Mouse (Mus musculus): ENCODE data around the gene Brap. TPM values are rescaled to one million over a fixed set of nuclear protein-coding genes. Genes with fewer than 3 reads are reported as not detected.
"Not testable (repeated sequence)": the region's sequence is repeated elsewhere in the genome, so short reads cannot be mapped to it uniquely, and the experiment has no call there.

Brap gene
- 10 to 100 TPM; 64.5 to 69.5 TPM for total RNA-seq (2021)

DNA sequence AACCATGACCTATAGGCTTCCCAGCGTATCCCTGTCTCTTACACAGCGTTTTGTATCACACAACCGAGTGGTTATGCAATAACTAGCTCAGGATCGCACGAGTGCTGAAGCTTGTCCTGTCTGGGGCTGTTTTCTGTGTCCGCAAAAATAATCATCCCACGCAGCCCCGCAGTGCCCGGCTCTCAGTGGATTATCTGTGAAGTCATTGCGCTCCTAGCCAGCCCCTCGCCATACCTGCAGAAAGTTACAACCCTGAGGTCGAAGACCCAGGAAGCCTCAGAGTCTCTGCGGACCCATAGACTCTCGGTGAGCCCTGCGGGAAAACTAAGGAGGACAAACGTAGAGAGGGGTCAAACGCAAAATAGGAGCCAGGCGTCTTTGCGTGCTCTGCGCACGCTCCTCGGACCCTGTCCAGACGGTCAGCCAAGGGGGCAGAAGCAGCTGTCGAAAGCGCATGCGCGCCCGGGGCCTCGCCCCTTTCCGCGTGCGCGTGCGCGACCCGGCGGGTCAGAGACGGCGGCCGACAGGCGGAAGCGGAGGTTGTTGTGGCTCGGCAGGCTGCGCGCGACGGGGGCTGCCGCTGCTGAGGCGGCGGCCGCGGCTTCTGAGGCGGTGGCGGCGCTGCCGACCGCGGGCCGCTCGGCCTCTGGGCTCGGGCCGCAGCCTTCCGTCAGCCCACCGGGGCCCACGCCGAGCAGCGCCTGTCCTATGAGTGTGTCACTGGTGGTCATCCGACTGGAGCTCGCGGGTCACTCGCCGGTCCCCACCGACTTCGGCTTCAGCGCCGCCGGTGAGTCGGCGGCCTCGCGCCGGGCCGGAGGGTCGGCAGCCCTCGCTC, at the start of gene Brap, which contains the start of gene Acad10:
Gene Brap (plus strand): TSS at position 505 of the 838 bp plus-strand sequence.
Gene Acad10 (minus strand): TSS at position 456 of the 838 bp plus-strand sequence.
- peak; percentile 96 to 97 for DNase-seq (ENCODE audit: low spot score in 2 of 2)
- intact Hi-C loops (cut with DNase I) = loop anchor here (2.0 kb wide), 1 partner anchor 51 kb away; the partner anchor contains the start of gene Atxn2

DNA sequence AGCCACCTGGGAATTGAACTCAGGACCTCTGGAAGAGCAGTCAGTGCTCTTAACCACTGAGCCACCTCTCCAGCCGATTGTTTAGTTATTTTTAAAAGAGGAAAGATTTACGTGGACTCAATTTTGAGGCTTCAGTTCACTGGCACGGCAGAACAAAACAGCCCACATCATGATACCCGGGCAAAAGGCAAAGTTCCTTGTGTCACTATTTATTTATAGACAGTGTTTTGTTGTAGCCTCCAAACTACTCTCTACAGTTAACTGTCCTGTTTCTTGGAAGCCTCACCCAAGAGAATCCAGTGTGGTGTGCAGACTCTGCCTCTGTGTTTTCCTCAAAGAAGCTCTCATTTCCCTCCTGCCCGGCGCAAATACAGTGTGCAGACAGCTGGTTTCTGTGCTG, 48.3 kb upstream of the Brap start:
- intact Hi-C loops (cut with DNase I) = no loop called here
- no peak for DNase-seq (ENCODE audit: low spot score in 2 of 2)

- DNase-seq (ENCODE audit: low spot score in 2 of 2); intact Hi-C loops (cut with DNase I): not testable (repeated sequence)
Measured at GRCm38 (mm10) chr5:121614921-121615320, 45.4 kb upstream of the Brap start.

GRCm38 (mm10) chr5:121618592-121619513, 41.5 kb upstream of the Brap start, which contains the start of gene Acad12:
Gene Acad12 (minus strand): TSS chr5:121618938.
- DNase-seq (ENCODE audit: low spot score in 2 of 2) = peak; percentile 77 to 83
- intact Hi-C loops (cut with DNase I) = no loop called here

GRCm38 (mm10) chr5:121621102-121621501, 39.3 kb upstream of the Brap start:
- intact Hi-C loops (cut with DNase I) = loop anchor here (1.0 to 2.0 kb wide), 2 partner anchors 22 to 56 kb away; no protein-coding TSS in a partner anchor
- no peak for DNase-seq (ENCODE audit: low spot score in 2 of 2)

DNA sequence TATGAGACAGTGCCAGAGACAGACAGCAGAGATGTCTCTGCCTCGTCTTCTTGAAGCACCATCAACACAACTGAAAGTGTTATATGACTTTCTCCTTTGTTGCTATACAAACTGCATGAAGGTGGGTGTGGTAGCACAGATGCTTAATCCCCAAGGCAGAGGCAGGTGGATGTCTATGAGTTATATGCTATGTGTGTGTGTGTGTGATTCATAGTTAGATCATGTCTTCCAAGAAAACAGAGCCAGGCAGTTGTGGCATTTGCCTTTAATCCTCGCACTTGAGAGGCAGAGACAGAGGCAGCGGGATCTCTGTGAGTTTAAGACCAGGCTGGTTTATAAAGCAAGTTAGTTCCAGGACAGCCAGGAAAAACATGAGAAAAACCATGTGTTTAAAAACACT, 37.1 kb upstream of the Brap start:
- no peak for DNase-seq (ENCODE audit: low spot score in 2 of 2)
- intact Hi-C loops (cut with DNase I) = no loop called here

- peak; percentile 48 to 56 for DNase-seq (ENCODE audit: low spot score in 2 of 2)
- intact Hi-C loops (cut with DNase I) = no loop called here
Measured at GRCm38 (mm10) chr5:121627871-121628270, 32.5 kb upstream of the Brap start.

- DNase-seq (ENCODE audit: low spot score in 2 of 2); intact Hi-C loops (cut with DNase I): not testable (repeated sequence)
Measured at GRCm38 (mm10) chr5:121631106-121631647, 29.2 kb upstream of the Brap start.

DNA sequence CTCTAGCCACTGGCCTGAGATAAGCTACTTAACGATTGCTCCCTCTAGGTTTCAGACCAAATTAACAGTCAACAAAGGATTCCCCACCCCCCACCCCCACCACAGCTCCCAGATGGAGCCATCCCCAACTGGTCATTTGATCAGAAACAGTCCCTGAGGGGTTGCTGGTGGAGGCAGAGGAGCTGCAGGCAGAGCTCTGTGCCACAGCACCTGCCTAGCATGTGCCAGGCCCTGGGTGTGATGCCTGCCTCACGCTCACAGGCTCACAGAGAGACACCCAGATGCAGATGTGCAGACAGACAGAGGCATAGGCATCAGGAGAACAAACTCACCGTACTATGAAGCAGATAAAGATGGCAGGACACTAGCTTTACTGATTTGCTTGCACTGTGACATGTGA, 27.6 kb upstream of the Brap start:
- DNase-seq (ENCODE audit: low spot score in 2 of 2) = no peak
- intact Hi-C loops (cut with DNase I) = no loop called here

GRCm38 (mm10) chr5:121634668-121635067, 25.7 kb upstream of the Brap start:
- intact Hi-C loops (cut with DNase I) = no loop called here
- no peak for DNase-seq (ENCODE audit: low spot score in 2 of 2)

DNA sequence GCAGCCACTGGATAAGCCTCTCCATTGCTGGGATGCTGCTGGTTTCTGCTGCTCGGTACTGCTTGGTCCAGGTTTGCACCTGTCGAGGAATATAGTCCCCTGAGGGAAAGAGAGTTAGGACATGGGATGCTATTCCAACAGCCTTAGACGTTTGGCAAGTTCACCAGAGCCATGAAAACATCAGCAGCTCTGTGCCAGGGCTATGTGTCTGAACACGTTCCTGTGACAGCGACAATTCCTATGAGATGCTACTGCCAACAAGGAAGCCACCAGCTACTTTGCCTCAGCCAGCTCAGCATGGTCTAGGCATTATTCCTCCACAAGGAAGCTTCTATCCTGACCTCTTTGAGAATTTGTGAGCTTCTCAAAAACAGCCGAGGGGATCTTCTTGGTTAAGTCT, 23.1 kb upstream of the Brap start:
- no peak for DNase-seq (ENCODE audit: low spot score in 2 of 2)
- intact Hi-C loops (cut with DNase I) = no loop called here

DNA sequence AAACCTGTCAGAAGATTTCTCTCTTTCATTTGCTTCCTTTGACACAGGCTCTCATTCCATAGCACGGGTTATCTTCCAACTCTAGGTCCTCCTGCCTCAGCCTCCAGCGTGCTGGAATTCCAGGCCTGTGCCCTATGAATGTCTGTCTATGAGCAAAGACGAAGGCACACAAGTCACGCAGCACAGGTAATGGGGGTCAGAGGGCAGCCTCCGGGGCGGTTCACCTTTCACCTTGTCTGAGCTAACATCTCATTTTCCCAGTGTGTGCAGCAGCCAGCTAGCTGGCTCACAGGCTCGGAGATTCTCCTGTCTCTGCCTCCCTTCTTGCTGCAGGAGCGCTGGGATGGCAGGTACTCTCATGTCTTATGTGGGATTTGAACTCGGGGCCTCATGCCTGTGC, 20.8 kb upstream of the Brap start:
- intact Hi-C loops (cut with DNase I) = no loop called here
- no peak for DNase-seq (ENCODE audit: low spot score in 2 of 2)

- intact Hi-C loops (cut with DNase I) = no loop called here
- DNase-seq (ENCODE audit: low spot score in 2 of 2) = no peak
Measured at GRCm38 (mm10) chr5:121649134-121649533, 11.2 kb upstream of the Brap start.

GRCm38 (mm10) chr5:121654526-121654925, 5.8 kb upstream of the Brap start:
- no peak for DNase-seq (ENCODE audit: low spot score in 2 of 2)
- intact Hi-C loops (cut with DNase I) = no loop called here

- intact Hi-C loops (cut with DNase I); DNase-seq (ENCODE audit: low spot score in 2 of 2): not testable (repeated sequence)
Measured at GRCm38 (mm10) chr5:121656866-121657265, 3.5 kb upstream of the Brap start.

DNA sequence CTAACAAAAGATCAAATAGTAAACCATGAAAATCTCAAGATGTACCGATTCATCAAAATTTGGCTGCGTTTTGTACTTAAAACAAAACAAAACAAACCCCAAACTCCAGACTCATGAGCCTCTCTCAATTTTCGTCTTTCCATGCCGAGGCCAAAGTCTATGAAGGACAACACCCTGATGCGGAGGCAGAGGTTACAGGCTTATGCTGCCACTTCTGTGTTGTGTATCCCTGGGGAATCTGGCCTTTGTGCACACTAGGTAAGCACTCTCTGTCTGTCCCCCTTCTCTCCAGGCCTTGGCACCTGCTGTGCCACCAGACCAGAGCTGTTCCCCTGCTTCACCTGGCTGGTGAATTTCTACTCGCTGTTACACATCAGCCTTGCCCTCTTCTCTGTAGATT, 2.7 kb upstream of the Brap start:
- intact Hi-C loops (cut with DNase I); DNase-seq (ENCODE audit: low spot score in 2 of 2): not testable (repeated sequence)

DNA sequence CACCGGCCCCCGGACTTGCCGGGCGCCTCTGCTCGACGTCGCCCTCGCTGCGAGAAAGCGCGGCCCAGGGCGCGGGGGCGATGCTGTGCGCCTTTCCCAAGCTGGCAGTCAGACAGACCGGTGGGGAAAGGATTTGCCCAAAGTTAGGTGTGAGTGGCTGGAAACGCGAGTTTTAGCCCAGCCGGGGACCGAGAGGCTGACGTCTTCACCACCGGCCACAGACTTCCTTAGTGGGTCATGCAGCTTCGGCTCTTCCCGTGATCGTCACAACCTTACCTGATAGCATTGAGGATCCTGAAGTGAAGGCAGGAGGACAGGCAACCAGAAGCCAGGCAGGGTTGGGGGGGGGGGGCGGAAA, 513 bp downstream of the Brap start:
- intact Hi-C loops (cut with DNase I) = loop anchor here (2.0 kb wide), 1 partner anchor 50 kb away; the partner anchor contains the start of gene Atxn2
- DNase-seq (ENCODE audit: low spot score in 2 of 2) = no peak

DNA sequence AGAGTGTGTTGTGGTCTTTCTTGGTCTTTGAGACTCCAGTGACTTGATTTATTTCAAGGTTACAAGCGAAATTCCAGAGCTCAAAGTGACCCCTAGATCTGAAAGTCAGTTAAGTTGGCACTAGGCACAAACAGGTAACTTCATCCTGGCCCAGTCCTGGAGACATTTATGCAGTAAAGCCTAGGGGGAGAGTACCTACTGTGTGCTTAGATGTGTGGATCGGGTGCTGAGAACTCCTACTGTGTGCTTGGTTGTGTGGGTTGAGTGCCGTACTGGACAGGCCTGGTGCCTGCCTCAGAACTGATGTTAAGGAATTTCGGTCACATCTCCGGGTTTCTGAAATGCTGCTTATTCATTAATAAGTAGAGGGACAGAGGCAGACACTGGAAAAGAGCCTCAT, 1.1 kb downstream of the Brap start:
- intact Hi-C loops (cut with DNase I) = loop anchor here (2.0 kb wide), 1 partner anchor 49 kb away; the partner anchor contains the start of gene Atxn2
- no peak for DNase-seq (ENCODE audit: low spot score in 2 of 2)

GRCm38 (mm10) chr5:121663456-121663855, 3.1 kb downstream of the Brap start:
- intact Hi-C loops (cut with DNase I) = no loop called here
- DNase-seq (ENCODE audit: low spot score in 2 of 2) = no peak

- intact Hi-C loops (cut with DNase I) = no loop called here
Measured at GRCm38 (mm10) chr5:121664078-121664477, 3.7 kb downstream of the Brap start.

More at GRCm38 (mm10) chr5:121664078-121664477, 3.7 kb downstream of the Brap start:
- no peak for DNase-seq (ENCODE audit: low spot score in 2 of 2)

Measured in left cerebral cortex, postnatal 36 days (tissue).